Mouse (Mus musculus): ENCODE results near the gene Zfp68. TPM values are rescaled to one million over a fixed set of nuclear protein-coding genes. Genes with fewer than 3 reads are reported as not detected.
A peak's percentile ranks its signal among the peaks of the same experiment; 100 is the strongest.

Gene Zfp68
- 78.0 and 86.3 TPM in 2 replicates for polyA plus RNA-seq (2015; fragmentation: Nextera tagmentation; extraction: Ambion mirVana)

DNA sequence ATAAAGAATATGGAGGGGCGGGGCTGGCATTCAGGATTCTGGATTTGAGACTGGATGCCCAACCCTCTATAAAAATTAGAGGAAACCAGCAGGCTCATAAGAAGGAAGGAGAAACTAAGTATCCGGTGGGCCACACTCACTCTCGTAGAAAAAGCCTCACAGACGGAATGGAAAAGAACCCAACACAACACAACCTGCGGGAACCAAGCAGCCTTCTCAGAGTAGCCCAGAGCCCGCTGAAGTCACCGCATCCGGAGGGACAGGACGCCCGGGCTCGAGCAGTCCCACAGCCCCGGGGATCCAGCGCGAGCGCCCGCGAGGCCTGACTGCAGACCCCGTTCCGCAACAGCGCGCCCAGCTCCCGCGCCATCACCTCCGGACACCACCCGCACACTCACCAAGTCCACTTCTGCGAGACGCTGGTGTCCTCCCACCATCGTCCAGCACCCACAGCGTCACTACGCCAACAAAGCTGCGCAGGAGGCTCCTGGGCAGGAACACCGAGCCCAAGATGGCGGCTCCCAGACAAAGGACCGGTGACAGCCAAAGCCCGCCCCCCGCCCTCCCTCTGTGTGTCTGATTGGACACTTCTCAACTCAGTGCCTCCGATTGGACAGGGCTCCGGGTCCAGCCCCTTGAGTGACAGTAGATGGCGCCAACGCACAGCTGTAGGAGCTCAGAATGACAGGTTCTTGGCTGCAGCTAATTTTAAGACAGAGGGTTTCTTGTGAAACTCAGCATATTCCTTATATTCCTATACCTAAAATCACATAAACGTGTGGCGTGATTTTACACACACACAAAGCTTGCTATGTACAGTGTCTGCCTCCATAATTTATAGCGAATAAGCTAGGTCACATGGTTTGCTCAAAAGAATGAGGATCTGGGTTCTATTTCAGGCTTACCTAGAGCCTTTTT is at the start of gene Zfp68:
Gene Zfp68 (minus strand): TSS at position 551 of the 918 bp plus-strand sequence.
- Histone ChIP-seq H3K4me2 (peak within 1 kb of the TSS; percentile 56), H3K9me3 (peaks cover 27% of the 10 kb centered on the region), H3K4me1 (replicated peaks) (peaks cover 26% of the 10 kb centered on the region), H3K27ac (replicated peaks) (peak within 1 kb of the TSS; percentile 99), H3K4me3 (peak within 1 kb of the TSS; percentile 89), H3K36me3 (peaks cover 39% of the 10 kb centered on the region), H3K27me3 (no peaks in the 10 kb centered on the region), H3K9ac (peak within 1 kb of the TSS; percentile 99)
- under 1% methylated on average over 43 of the region's 43 CpGs for WGBS
- peak; percentile 95 for ATAC-seq (ENCODE audit: low read depth)

DNA sequence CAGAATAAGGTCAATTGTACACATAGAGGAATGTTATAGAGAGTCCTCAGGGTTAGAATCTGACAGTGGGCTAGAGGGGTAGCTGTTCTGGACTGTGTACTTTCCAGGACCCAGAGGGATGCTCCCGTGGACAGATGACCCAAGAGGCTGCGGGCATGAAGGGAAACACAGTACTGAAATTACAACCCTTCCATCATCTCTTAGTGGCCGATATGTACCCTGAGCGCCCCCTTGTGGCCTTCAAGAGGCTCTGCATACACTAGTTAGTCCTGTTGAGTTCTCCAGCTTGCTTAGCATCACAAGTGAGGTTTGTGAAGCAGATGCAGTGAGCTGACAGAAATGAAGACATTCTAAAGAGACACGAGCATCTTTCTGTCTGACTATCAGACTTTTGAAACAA is 39.4 kb upstream of the Zfp68 start:
- Histone ChIP-seq H3K4me1 (replicated peaks) (no peaks in the 10 kb centered on the region), H3K27me3 (no peaks in the 10 kb centered on the region), H3K36me3 (no peaks in the 10 kb centered on the region), H3K9ac (no peak overlapping the region), H3K27ac (replicated peaks) (no peak overlapping the region), H3K4me2 (no peak overlapping the region), H3K4me3 (no peak overlapping the region), H3K9me3 (no peaks in the 10 kb centered on the region)
- 11% methylated on average over 5 of the region's 5 CpGs for WGBS
- ATAC-seq (ENCODE audit: low read depth): peak; percentile 43; the same call in 1 of the 2 replicates

DNA sequence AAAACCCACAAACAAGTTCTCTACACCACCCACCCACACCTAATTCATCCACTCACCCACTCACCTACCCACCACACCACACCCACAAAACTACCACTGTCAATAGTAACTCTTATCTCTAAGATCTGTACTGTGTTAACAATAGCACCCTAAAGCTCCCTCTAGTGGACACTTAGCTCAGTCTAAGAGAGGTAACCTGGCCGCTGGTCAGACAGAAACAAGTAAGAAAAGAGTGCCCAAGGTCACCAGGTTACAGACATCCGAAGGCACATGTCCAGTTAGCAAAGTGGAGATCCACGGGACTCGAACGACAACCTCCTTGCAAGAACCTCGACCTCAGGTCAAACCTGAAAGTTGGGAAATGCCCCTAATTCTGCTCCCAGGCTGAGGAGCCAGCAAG is 38.3 kb upstream of the Zfp68 start:
- H3K9me3 ChIP-seq: no peaks in the 10 kb centered on the region
- H3K4me2 ChIP-seq: no peak overlapping the region
- no peak overlapping the region for H3K27ac ChIP-seq (replicated peaks)
- 0 out of 2 replicates have a peak, but pooled peaks cover 2% of the 10 kb centered on the region for H3K36me3 ChIP-seq
- H3K4me1 ChIP-seq (replicated peaks): no peaks in the 10 kb centered on the region
- 35% methylated on average over 6 of the region's 6 CpGs for WGBS
- H3K4me3 ChIP-seq: no peak overlapping the region
- no peaks in the 10 kb centered on the region for H3K27me3 ChIP-seq
- no peak overlapping the region for H3K9ac ChIP-seq
- peak; percentile 75; the same call in 1 of the 2 replicates for ATAC-seq (ENCODE audit: low read depth)

DNA sequence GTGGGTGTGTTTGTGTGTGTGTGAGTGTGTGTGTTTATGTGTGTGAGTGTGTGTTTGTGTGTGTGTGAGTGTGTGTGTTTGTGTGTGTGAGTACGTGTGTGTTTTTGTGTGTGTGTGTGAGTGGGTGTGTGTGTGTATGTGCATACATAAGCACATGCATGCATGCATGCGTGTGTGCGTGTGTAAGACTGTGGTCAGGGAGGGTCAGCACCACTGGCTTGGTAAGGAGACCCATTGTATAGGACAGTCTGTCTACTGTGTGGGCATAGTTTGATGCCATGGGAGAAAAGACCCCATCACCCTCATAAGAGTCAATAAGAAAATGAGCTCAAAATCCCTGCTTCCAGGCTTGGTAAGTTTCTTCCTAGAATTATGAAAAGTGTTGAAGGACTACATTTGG is 37.8 kb upstream of the Zfp68 start:
- Histone ChIP-seq H3K4me1 (replicated peaks) (no peaks in the 10 kb centered on the region), H3K4me2 (no peak overlapping the region), H3K9ac (no peak overlapping the region), H3K4me3 (no peak overlapping the region), H3K9me3 (no peaks in the 10 kb centered on the region), H3K36me3 (0 out of 2 replicates have a peak, but pooled peaks cover 3% of the 10 kb centered on the region), H3K27ac (replicated peaks) (no peak overlapping the region), H3K27me3 (no peaks in the 10 kb centered on the region)
- WGBS: 94% methylated on average over 3 of the region's 3 CpGs
- peak; percentile 55; the same call in 1 of the 2 replicates for ATAC-seq (ENCODE audit: low read depth)

DNA sequence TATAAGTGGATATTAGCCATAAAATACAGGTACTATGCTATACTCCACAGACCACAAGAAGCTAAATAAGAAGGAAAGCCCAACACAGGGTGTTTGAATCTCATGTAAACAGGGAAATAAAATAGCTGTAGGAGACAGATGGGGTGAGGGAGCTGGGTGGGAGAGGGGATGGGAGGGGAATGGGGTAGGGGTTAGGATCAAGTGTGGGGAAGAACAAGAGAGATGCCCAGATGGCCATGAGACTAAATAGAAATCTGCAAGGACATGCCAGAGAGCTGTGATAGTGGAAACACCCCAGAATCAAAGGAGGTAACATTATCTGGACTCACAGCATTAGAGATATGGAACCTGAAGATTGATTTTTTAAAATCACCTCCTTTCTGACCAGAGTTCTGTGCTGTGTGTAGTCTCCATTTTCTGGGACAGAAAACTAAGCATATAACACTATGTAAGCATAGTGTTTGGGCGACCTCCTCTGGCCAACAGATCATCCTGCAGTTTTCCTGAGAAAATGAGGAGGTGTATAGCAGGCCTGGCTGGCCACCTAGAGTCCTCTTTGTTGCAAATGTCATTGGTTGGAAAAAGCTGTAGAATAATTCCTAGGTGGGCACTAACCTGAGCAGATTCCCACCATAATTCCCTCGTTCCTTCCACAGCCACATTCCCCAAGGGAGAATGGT is 37.1 kb upstream of the Zfp68 start:
- 18% methylated on average over 2 of the region's 2 CpGs for WGBS
- Histone ChIP-seq H3K4me2 (no peak overlapping the region), H3K4me3 (no peak overlapping the region), H3K27ac (replicated peaks) (no peak overlapping the region), H3K9ac (no peak overlapping the region), H3K27me3 (no peaks in the 10 kb centered on the region), H3K4me1 (replicated peaks) (no peaks in the 10 kb centered on the region), H3K9me3 (no peaks in the 10 kb centered on the region), H3K36me3 (peaks cover 8% of the 10 kb centered on the region; the same call in 1 of the 2 replicates)
- ATAC-seq (ENCODE audit: low read depth): peak; percentile 89

DNA sequence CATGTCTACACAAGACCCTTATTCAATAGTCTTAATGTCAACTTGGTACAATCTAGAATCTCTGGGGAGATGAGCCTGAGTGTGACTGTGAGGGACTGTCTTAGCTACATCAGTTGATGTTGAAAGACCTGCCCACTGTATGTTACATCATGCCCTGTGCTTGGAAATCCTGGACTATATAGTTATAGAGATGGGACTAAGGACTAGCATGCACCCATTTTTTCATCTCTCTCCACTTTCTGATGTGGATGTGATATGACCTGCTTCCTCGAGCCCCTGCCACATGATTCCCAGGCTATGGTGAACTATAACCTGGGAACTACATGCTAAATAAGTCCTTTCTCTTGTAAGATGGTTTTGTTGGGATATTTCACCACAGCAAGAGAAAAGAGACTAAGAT is 33.4 kb upstream of the Zfp68 start:
- WGBS: 94% methylated on average over 1 of the region's 1 CpGs
- H3K36me3 ChIP-seq: peaks cover 33% of the 10 kb centered on the region
- H3K9me3 ChIP-seq: no peaks in the 10 kb centered on the region
- no peaks in the 10 kb centered on the region for H3K27me3 ChIP-seq
- H3K27ac ChIP-seq (replicated peaks): no peak overlapping the region
- ATAC-seq (ENCODE audit: low read depth): no peak
- no peaks in the 10 kb centered on the region for H3K4me1 ChIP-seq (replicated peaks)
- H3K4me3 ChIP-seq: no peak overlapping the region
- no peak overlapping the region for H3K9ac ChIP-seq
- H3K4me2 ChIP-seq: no peak overlapping the region

DNA sequence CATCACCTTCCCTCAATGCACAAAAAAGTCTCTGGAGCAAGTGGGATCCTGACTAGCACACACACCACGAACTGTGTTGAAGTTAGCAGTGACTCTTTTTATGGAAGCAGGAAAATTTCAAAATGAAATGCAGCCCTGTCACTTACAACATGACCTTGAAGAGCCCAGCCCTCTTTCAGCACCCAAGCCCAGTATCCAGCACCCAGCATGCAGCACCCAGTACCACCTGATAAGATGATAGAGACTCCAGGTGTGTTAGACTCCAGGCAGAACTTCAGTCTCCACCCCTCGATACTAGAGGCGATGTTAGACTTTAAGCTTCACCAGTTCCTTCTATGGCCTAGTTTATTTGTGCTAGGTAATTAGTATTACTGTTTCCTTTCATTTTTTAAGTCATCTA is 22.2 kb upstream of the Zfp68 start:
- Histone ChIP-seq H3K4me1 (replicated peaks) (no peaks in the 10 kb centered on the region), H3K27me3 (no peaks in the 10 kb centered on the region), H3K4me3 (no peak overlapping the region), H3K9me3 (0 out of 2 replicates have a peak, but pooled peaks cover 4% of the 10 kb centered on the region), H3K36me3 (peaks cover 84% of the 10 kb centered on the region), H3K27ac (replicated peaks) (no peak overlapping the region), H3K4me2 (no peak overlapping the region), H3K9ac (no peak overlapping the region)
- WGBS: 97% methylated on average over 3 of the region's 3 CpGs
- ATAC-seq (ENCODE audit: low read depth): no peak

DNA sequence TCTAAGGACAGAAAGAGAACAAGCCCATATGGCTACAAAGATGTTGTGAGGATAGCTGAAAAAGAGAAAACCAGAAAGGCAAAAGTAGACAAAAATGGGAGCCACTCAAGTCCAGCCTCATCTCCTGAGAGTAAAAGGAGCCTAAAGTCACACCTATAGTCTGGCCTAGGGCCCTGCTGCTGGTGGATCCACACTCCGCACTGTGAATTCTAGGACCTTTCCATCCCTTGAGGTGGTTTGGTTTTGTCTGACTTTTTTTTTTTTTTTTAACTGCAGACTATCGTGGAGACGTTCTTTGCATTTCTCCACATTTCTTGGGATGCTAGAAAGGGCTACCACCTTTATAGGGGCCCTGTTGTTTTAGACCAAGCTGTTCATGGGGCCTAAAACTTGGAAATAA is 21.5 kb upstream of the Zfp68 start:
- ATAC-seq (ENCODE audit: low read depth): no peak
- Histone ChIP-seq H3K4me3 (no peak overlapping the region), H3K9me3 (0 out of 2 replicates have a peak, but pooled peaks cover 4% of the 10 kb centered on the region), H3K27ac (replicated peaks) (no peak overlapping the region), H3K9ac (no peak overlapping the region), H3K4me2 (no peak overlapping the region), H3K36me3 (peaks cover 84% of the 10 kb centered on the region), H3K27me3 (no peaks in the 10 kb centered on the region), H3K4me1 (replicated peaks) (no peaks in the 10 kb centered on the region)
- 95% methylated on average over 3 of the region's 3 CpGs for WGBS

DNA sequence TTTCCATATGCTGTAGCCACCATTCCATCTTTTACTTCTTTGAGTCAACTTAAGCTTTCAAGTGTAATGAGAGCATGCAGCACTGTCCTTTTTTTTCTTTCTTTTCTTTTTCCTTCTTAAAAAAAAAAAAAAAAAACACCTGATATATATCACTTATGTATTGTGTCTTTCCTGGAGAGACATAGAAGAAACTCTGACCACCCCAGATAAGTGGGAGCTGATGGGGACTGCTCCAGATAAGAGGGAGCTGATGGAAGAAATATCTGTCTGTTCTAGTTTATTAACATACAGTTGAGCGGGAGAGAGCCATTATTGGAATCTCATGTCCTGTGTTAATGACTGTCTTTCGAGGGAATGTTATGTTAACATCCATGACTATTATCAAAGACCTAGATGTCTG is 16.9 kb upstream of the Zfp68 start:
- no peaks in the 10 kb centered on the region for H3K4me1 ChIP-seq (replicated peaks)
- H3K27me3 ChIP-seq: no peaks in the 10 kb centered on the region
- no peak overlapping the region for H3K9ac ChIP-seq
- 0 out of 2 replicates have a peak, but pooled peaks cover 4% of the 10 kb centered on the region for H3K9me3 ChIP-seq
- H3K4me3 ChIP-seq: no peak overlapping the region
- ATAC-seq (ENCODE audit: low read depth): no peak
- H3K4me2 ChIP-seq: no peak overlapping the region
- WGBS: 86% methylated on average over 2 of the region's 2 CpGs
- peaks cover 64% of the 10 kb centered on the region for H3K36me3 ChIP-seq
- H3K27ac ChIP-seq (replicated peaks): no peak overlapping the region

DNA sequence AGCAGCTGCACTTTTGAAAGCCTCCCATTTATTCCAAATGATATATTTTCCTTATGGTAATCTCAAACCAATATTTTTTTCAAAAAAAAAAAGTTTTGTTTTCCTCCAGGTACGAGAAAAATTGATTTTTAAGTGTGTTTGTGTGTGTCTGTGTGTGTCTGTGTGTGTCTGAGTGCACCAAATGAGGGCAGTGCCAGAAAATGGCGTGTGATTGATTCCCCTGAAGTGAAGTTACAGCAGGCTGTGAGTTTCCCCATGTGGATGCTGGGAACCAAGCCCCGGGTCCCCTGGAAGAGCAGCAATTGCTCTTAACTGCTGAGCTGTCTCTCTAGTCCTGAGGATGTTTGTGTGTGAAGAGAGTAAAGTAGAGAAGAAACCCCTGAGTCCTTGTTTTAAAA is 3.9 kb upstream of the Zfp68 start:
- Histone ChIP-seq H3K9ac (peak overlapping the region; percentile 95), H3K4me1 (replicated peaks) (peaks cover 28% of the 10 kb centered on the region), H3K4me2 (peak overlapping the region; percentile 71), H3K27ac (replicated peaks) (peak overlapping the region; percentile 96), H3K9me3 (no peaks in the 10 kb centered on the region), H3K4me3 (peak overlapping the region; percentile 89), H3K36me3 (no peaks in the 10 kb centered on the region), H3K27me3 (no peaks in the 10 kb centered on the region)
- ATAC-seq (ENCODE audit: low read depth): no peak
- 13% methylated on average over 3 of the region's 3 CpGs for WGBS

DNA sequence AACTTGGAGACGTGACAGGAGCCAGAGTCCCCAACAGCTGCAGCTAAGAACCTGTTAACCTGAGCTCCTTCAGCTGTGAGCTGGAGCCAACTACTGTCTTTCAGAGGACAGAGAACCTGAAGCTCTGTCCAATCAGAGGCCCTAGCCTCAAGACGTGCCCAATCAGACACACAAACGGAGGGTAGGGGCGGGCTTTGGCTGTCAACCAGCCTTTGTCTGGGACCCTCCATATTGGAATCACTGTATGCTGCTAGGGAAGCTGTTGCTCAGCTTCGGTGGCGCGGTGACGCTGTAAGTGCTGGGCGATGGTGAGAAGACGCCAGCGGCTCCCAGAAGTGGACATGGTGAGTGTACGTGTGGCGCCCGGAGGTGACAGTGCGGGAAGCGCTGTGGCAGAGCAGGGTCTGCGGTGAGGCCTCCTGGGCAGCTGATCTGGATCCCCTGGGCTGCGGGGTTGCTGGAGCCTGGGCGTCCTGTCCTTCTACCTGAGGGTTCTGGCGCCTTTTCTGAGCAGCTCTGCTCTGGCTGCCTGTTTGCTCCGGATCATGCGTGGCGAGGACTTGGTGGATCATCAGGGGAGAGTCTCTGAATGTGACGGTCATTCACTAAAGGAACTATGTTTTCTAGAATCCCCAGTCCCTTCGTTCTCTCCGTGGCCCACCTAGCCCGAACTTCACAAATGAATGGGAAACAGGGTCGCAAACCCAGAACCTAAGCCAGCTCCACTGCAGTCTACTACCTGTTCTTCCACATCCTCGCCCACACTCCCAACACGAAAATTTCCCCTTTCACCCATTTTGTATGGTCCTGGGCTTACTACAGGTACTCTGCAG is 3.3 kb upstream of the Zfp68 start, which contains the start of gene A430033K04Rik:
Gene A430033K04Rik (plus strand): TSS at position 215 of the 833 bp plus-strand sequence.
- under 1% methylated on average over 30 of the region's 30 CpGs for WGBS
- Histone ChIP-seq H3K9me3 (no peaks in the 10 kb centered on the region), H3K27ac (replicated peaks) (peak within 1 kb of the TSS; percentile 96), H3K4me3 (peak within 1 kb of the TSS; percentile 89), H3K4me2 (peak within 1 kb of the TSS; percentile 71), H3K4me1 (replicated peaks) (peaks cover 32% of the 10 kb centered on the region), H3K9ac (peak within 1 kb of the TSS; percentile 95), H3K36me3 (peaks cover 5% of the 10 kb centered on the region), H3K27me3 (no peaks in the 10 kb centered on the region)
- peak; percentile 96 for ATAC-seq (ENCODE audit: low read depth)

Measured in neural tube, embryonic 13.5 days (tissue).